Mouse (Mus musculus) heart, embryonic 14.5 days (tissue): Measurements from ENCODE around the gene Mettl27. TPM values are rescaled to one million over a fixed set of nuclear protein-coding genes. Genes with fewer than 3 reads are reported as not detected.
A peak's percentile ranks its signal among the peaks of the same experiment; 100 is the strongest.
"Not testable (repeated sequence)": the region's sequence is repeated elsewhere in the genome, so short reads cannot be mapped to it uniquely, and the experiment has no call there.

ENCODE experiments used
- ATAC-seq: fragments of 200-750 bp; cut with Nextera tagmentation; 2 replicates; pipeline ENCODE4 v1.8.0; 2017; ENCODE audit warnings: low read depth, moderate TSS enrichment; ENCODE audit not compliant: insufficient number of reproducible peaks, insufficient read depth, low FRiP score
- H3K27ac ChIP-seq, 2 experiments: fragments of 200-500 bp in 1 of 2; fragments of 300-500 bp in 1 of 2; sonication (generic) in 1 of 2; replicated peaks in 1 of 2; 2 replicates each; pipeline ENCODE4 v1.5.1; 2012 to 2014; ENCODE audit warnings: low read depth in 2 of 2, low read length in 2 of 2, control low read depth in 1 of 2, mild to moderate bottlenecking in 1 of 2, mixed read lengths in 1 of 2; ENCODE audit not compliant: control insufficient read depth in 1 of 2, insufficient read depth in 1 of 2
- H3K27me3 ChIP-seq: fragments of 300-500 bp; sonication (generic); 2 replicates; pipeline ENCODE4 v1.6.1; 2014; ENCODE audit warnings: mild to moderate bottlenecking, low read length, control low read depth; ENCODE audit not compliant: control insufficient read depth, insufficient read depth
- H3K36me3 ChIP-seq: fragments of 300-500 bp; sonication (generic); 2 replicates; pipeline ENCODE4 v1.6.1; 2014; ENCODE audit warnings: mild to moderate bottlenecking, control low read depth, low read length, mixed read lengths; ENCODE audit not compliant: control insufficient read depth, insufficient read depth
- H3K4me1 ChIP-seq, 2 experiments: fragments of 200-500 bp in 1 of 2; fragments of 300-500 bp in 1 of 2; sonication (generic) in 1 of 2; 2 replicates each; pipeline ENCODE4 v1.6.1; 2012 to 2014; ENCODE audit warnings: low read length in 2 of 2, control low read depth in 1 of 2, mixed read lengths in 1 of 2; ENCODE audit not compliant: control insufficient read depth in 2 of 2, insufficient read depth in 2 of 2
- H3K4me2 ChIP-seq: fragments of 300-500 bp; sonication (generic); 2 replicates; pipeline ENCODE4 v1.6.1; 2014; ENCODE audit warnings: mild to moderate bottlenecking, low read length
- H3K4me3 ChIP-seq, 2 experiments: fragments of 200-500 bp in 1 of 2; fragments of 300-500 bp in 1 of 2; sonication (generic) in 1 of 2; 2 replicates each; pipeline ENCODE4 v1.5.1; 2012 to 2014; ENCODE audit warnings: low read length in 2 of 2, mild to moderate bottlenecking in 2 of 2, control low read depth in 1 of 2, low read depth in 1 of 2, moderate library complexity in 1 of 2; ENCODE audit not compliant: control insufficient read depth in 1 of 2, insufficient read depth in 1 of 2
- H3K9ac ChIP-seq: fragments of 300-500 bp; sonication (generic); 2 replicates; pipeline ENCODE4 v1.6.1; 2014; ENCODE audit warnings: mild to moderate bottlenecking, low read length
- H3K9me3 ChIP-seq: fragments of 300-500 bp; sonication (generic); 2 replicates; pipeline ENCODE4 v1.6.1; 2016; ENCODE audit warnings: low read length, control low read depth; ENCODE audit not compliant: control insufficient read depth
- WGBS: fragments of 180-500 bp; shearing (Covaris S2); extraction: QIAGEN DNeasy Blood & Tissue Kit; methylation state at CpG from one replicate; pipeline ENCODE4 v1.1.7; 2014; 5-methylcytosine and 5-hydroxymethylcytosine counted together
- polyA plus RNA-seq: library from polyadenylated mRNA; unstranded; fragments of >200 nt; fragmentation: Nextera tagmentation; extraction: Ambion mirVana; gene quantifications from 2 replicates; pipeline ENCODE4 v1.2.1, GENCODE M21; 2014

Mettl27 gene
- polyA plus RNA-seq, 1 experiment from 2014 or later: 11.1 TPM

GRCm38 (mm10) chr5:134921106-134921505, 11.1 kb upstream of the Mettl27 start:
- Histone ChIP-seq H3K9ac (no peak overlapping the region), H3K4me1 (no peaks in the 10 kb centered on the region), H3K36me3 (no peaks in the 10 kb centered on the region), H3K27me3 (no peaks in the 10 kb centered on the region), H3K27ac (no peak overlapping the region), H3K4me3 (no peak overlapping the region), H3K9me3 (no peaks in the 10 kb centered on the region), H3K4me2 (no peak overlapping the region)
- ATAC-seq: no peak
- WGBS: 78% methylated on average over 8 of the region's 8 CpGs

DNA sequence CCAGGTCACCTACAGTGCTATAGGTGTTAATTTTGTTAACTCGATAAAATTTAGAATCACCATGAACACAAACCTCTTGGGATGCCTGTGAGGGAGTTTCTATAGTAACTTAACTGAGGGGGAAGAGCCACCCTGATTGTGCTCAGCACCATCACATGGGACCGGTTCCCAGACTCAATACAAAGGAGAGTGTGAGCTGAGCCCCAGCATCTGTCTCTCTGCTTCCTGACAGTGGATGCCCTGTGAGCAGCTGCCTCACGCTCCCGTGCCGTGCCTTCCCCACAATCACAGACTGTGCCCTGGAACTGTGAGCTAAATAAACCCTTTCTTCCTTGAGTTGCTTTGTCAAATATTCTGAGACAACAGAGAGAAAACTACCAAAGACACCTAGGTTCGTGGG, 9.0 kb upstream of the Mettl27 start:
- H3K36me3 ChIP-seq: no peaks in the 10 kb centered on the region
- no peak overlapping the region for H3K27ac ChIP-seq
- no peak overlapping the region for H3K4me3 ChIP-seq
- no peak overlapping the region for H3K4me2 ChIP-seq
- ATAC-seq: no peak
- H3K4me1 ChIP-seq: no peaks in the 10 kb centered on the region
- H3K9me3 ChIP-seq: no peaks in the 10 kb centered on the region
- 65% methylated on average over 6 of the region's 6 CpGs for WGBS
- no peak overlapping the region for H3K9ac ChIP-seq
- H3K27me3 ChIP-seq: no peaks in the 10 kb centered on the region

DNA sequence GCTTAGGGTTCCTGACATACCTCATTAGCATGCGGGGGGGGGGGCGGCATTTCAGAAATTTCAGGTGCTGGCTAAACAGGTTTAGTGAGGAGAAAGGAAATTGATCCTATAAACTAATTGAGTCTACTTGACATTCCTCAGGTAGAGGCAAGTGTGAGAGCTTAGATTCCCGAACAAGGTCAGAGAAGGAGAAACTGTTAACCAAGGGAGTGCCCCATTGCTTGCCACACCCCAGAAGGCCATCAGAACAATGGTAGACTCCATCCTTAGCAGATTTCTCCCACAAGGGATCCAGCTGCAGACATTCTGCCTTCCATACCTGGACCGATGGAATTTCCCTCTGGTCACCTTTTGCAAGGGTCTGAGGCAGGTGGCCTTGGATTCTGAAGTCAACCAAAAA, 5.4 kb upstream of the Mettl27 start:
- Histone ChIP-seq H3K27ac (no peak overlapping the region), H3K4me2 (no peak overlapping the region), H3K4me3 (no peak overlapping the region), H3K36me3 (no peaks in the 10 kb centered on the region), H3K4me1 (no peaks in the 10 kb centered on the region), H3K27me3 (no peaks in the 10 kb centered on the region), H3K9me3 (no peaks in the 10 kb centered on the region), H3K9ac (no peak overlapping the region)
- no peak for ATAC-seq
- WGBS: 76% methylated on average over 4 of the region's 4 CpGs

- ATAC-seq: no peak
- no peak overlapping the region for H3K4me3 ChIP-seq
- H3K27me3 ChIP-seq: no peaks in the 10 kb centered on the region
- H3K9me3 ChIP-seq: no peaks in the 10 kb centered on the region
- H3K9ac ChIP-seq: no peak overlapping the region
- no peaks in the 10 kb centered on the region for H3K36me3 ChIP-seq
- WGBS: 81% methylated on average over 2 of the region's 2 CpGs
- H3K4me2 ChIP-seq: no peak overlapping the region
- no peak overlapping the region for H3K27ac ChIP-seq
- peaks cover 2 to 3% of the 10 kb centered on the region in 2 experiments; a peak in 1 of 4 replicates for H3K4me1 ChIP-seq
Measured at GRCm38 (mm10) chr5:134929988-134930387, 2.2 kb upstream of the Mettl27 start.

DNA sequence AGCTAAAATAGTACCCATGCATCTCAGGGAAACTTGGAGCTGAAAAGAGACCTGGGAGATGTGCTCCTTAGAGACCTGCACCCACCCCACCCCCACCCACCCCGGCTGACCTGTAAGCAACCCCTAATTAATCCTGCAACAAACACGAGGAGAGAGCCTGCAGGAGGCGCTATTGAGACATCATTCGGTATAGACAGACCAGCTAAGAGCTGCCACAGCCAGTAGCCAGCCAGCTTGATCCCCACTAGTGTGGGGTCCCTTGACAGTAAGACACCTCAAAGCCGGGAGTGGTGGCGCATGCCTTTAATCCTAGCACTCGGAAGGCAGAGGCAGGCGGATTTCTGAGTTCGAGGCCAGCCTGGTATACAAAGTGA, 722 bp downstream of the Mettl27 start:
- peak overlapping the region; percentile 73 for H3K9ac ChIP-seq
- H3K4me2 ChIP-seq: peak overlapping the region; percentile 98
- 45% methylated on average over 9 of the region's 9 CpGs for WGBS
- peaks cover 2 to 3% of the 10 kb centered on the region in 2 experiments; a peak in 1 of 4 replicates for H3K4me1 ChIP-seq
- ATAC-seq: no peak; the same call in 1 of the 2 replicates
- H3K27ac ChIP-seq: peak overlapping the region in 1 of 2 experiments; percentile 45; a peak in 1 of 4 replicates
- H3K27me3 ChIP-seq: no peaks in the 10 kb centered on the region
- H3K4me3 ChIP-seq: peak overlapping the region; percentile 65 to 66
- H3K36me3 ChIP-seq: 0 out of 2 replicates have a peak, but pooled peaks cover 3% of the 10 kb centered on the region
- no peaks in the 10 kb centered on the region for H3K9me3 ChIP-seq

DNA sequence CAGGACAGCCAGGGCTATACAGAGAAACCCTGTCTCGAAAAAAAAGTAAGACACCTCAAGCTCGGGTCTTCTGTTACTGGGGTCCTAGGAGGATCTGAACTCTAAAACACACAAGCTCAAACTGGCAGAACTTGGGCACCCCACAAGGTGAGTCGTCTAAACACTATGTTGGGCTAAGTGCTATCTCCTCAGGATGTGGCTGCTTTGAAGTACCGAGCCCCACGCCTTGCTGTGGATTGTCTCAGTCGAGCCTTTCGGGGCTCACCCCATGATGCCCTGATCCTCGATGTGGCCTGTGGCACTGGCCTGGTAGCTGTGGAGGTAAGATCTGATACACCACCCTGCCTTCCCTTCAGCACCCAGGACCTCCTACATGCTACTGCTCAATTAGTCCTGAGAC, 1.1 kb downstream of the Mettl27 start:
- H3K9ac ChIP-seq: no peak overlapping the region
- 80% methylated on average over 8 of the region's 8 CpGs for WGBS
- no peak overlapping the region for H3K4me2 ChIP-seq

GRCm38 (mm10) chr5:134933686-134934085, 1.5 kb downstream of the Mettl27 start:
- not testable (repeated sequence) for H3K27me3 ChIP-seq, H3K4me1 ChIP-seq, H3K4me3 ChIP-seq, ATAC-seq, H3K9ac ChIP-seq, H3K9me3 ChIP-seq, H3K36me3 ChIP-seq, H3K4me2 ChIP-seq, H3K27ac ChIP-seq
- 87% methylated on average over 5 of the region's 5 CpGs for WGBS

More for the DNA sequence above, 1.1 kb downstream of the Mettl27 start:
- Histone ChIP-seq H3K4me3 (no peak overlapping the region), H3K9me3 (no peaks in the 10 kb centered on the region), H3K27me3 (no peaks in the 10 kb centered on the region), H3K4me1 (peaks cover 2 to 3% of the 10 kb centered on the region in 2 experiments; a peak in 1 of 4 replicates), H3K27ac (no peak overlapping the region), H3K36me3 (0 out of 2 replicates have a peak, but pooled peaks cover 3% of the 10 kb centered on the region)
- no peak for ATAC-seq

DNA sequence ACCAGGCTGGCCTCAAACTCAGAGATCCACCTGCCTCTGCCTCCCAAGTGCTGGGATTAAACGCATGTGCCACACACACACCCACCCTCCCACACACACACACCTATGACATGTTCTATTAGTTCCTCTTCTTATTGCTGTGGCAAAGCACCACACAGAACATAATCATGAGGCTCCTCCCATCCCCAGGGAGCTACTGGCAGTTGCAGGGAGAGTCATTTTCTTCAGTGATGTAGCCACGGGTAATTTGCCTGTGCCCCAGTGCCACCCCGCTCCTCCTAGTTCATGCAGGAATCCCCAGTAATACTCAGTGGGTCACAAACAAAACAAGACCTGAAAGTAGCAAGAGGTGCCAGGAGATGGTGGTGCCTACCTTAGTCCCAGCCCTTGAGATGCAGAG, 2.5 kb downstream of the Mettl27 start:
- ATAC-seq: no peak
- Histone ChIP-seq H3K9ac (no peak overlapping the region), H3K4me1 (peaks cover 2 to 3% of the 10 kb centered on the region in 2 experiments; a peak in 1 of 4 replicates), H3K27me3 (no peaks in the 10 kb centered on the region), H3K4me2 (no peak overlapping the region), H3K4me3 (no peak overlapping the region), H3K36me3 (0 out of 2 replicates have a peak, but pooled peaks cover 3% of the 10 kb centered on the region), H3K27ac (no peak overlapping the region), H3K9me3 (no peaks in the 10 kb centered on the region)
- 80% methylated on average over 3 of the region's 3 CpGs for WGBS
